Mouse (Mus musculus): ENCODE data around the gene Tceal5. TPM values are rescaled to one million over a fixed set of nuclear protein-coding genes. Genes with fewer than 3 reads are reported as not detected.
"Not testable (repeated sequence)": the region's sequence is repeated elsewhere in the genome, so short reads cannot be mapped to it uniquely, and the experiment has no call there.

Gene Tceal5
- polyA plus RNA-seq, 1 experiment from 2014 or later = 7.6 TPM

- Histone ChIP-seq H3K4me3 (peak within 1 kb of the TSS; percentile 44), H3K9ac (replicated peaks) (peak within 1 kb of the TSS; percentile 51; the same call in 1 of the 2 replicates), H3K4me2 (replicated peaks) (peak within 1 kb of the TSS; percentile 49)
- H3K4me1 ChIP-seq; H3K27me3 ChIP-seq; H3K9me3 ChIP-seq; H3K36me3 ChIP-seq; H3K27ac ChIP-seq (replicated peaks): not testable (repeated sequence)
- 39% methylated on average over 20 of the region's 67 CpGs for WGBS
- peak; percentile 92 for ATAC-seq (ENCODE audit: low FRiP score, low read depth)
These were observed 11.3 kb upstream of the Tceal5 start, which contains the start of the genes Tceal7 and Bex1 for GRCm38 (mm10) chrX:136214729-136215677. Tceal7 (plus strand) TSS chrX:136214779. Bex1 (minus strand) TSS chrX:136215513.

- no peaks in the 10 kb centered on the region for H3K27me3 ChIP-seq
- no peak overlapping the region for H3K4me2 ChIP-seq (replicated peaks)
- ATAC-seq (ENCODE audit: low FRiP score, low read depth) = no peak
- H3K9me3 ChIP-seq = no peaks in the 10 kb centered on the region
- no peaks in the 10 kb centered on the region for H3K4me1 ChIP-seq
- H3K9ac ChIP-seq (replicated peaks) = no peak overlapping the region
- H3K36me3 ChIP-seq = no peaks in the 10 kb centered on the region
- H3K4me3 ChIP-seq = no peak overlapping the region
- WGBS = 65% methylated on average over 2 of the region's 2 CpGs
- no peak overlapping the region for H3K27ac ChIP-seq (replicated peaks)
These were observed 9.7 kb upstream of the Tceal5 start for GRCm38 (mm10) chrX:136213396-136213795.

DNA sequence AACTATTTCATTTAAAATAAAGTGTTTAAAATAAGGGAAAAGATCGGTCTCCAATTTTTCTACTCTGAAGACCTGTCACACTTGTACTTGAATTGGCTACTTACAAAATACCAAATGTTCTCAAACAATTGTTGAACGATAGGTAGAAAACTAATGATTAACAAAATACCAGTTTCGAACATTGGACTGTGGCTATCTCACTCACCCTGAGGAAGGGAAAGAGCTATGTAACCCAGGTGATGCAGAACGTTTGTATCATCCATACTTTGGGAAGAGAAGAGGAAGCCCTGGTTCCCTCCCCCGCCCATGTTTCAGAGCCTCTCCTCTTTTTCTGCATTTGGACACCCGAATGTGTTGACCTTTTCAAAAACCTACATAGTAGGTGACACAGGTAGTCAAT lies 730 bp upstream of the Tceal5 start:
- no peaks in the 10 kb centered on the region for H3K4me1 ChIP-seq
- no peaks in the 10 kb centered on the region for H3K9me3 ChIP-seq
- no peaks in the 10 kb centered on the region for H3K36me3 ChIP-seq
- no peak overlapping the region for H3K4me2 ChIP-seq (replicated peaks)
- no peak overlapping the region for H3K9ac ChIP-seq (replicated peaks)
- peaks cover 10% of the 10 kb centered on the region for H3K27me3 ChIP-seq
- H3K27ac ChIP-seq (replicated peaks) = no peak overlapping the region
- ATAC-seq (ENCODE audit: low FRiP score, low read depth) = no peak
- 85% methylated on average over 6 of the region's 6 CpGs for WGBS
- no peak overlapping the region for H3K4me3 ChIP-seq

DNA sequence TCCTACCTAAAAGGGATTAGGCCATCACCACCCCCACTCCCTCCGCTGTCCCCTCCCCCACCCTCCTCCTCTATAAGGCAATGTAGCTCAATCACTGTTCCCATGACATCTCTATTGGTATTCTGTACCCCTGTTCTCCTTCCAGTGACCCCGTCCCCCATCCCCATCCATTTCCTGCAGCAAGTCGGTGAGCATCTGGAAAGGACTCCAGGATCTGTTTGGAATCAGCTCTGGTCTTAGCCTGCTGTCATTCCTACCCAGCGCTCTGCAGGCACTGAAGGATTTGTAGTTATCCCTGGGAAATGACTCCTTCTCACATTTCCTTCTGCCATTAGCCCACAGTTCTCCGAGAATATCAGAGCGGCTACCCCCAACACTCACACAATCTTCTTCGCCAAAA lies 419 bp downstream of the Tceal5 start:
- Histone ChIP-seq H3K27me3 (peaks cover 10% of the 10 kb centered on the region), H3K27ac (replicated peaks) (no peak overlapping the region), H3K36me3 (no peaks in the 10 kb centered on the region), H3K4me2 (replicated peaks) (peak overlapping the region; percentile 56), H3K4me1 (no peaks in the 10 kb centered on the region), H3K9me3 (no peaks in the 10 kb centered on the region), H3K4me3 (peak overlapping the region; percentile 49), H3K9ac (replicated peaks) (peak overlapping the region; percentile 49)
- 0 out of 2 replicates have a peak, but pooled peaks have one; percentile 19 for ATAC-seq (ENCODE audit: low FRiP score, low read depth)
- 22% methylated on average over 7 of the region's 7 CpGs for WGBS

DNA sequence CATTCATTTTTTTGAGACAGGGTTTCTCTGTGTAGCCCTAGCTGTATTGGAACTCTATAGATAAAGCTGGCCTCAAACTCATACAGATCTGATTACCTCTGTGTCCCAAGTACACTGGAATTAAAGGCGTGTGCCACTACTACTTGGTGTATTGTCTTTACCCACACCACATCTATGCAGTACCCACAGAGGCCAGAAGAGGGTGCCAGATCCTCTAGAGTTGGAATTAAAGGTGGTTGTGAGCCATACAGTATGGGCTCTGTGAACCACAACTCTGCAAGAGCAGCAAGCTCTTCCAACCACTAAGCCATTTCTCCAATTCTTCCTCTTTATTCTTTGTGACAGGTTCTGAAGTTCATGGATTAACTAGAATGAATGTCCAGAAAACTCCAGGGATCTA lies 6.8 kb downstream of the Tceal5 start:
- no peak overlapping the region for H3K27ac ChIP-seq (replicated peaks)
- H3K4me3 ChIP-seq = no peak overlapping the region
- no peak for ATAC-seq (ENCODE audit: low FRiP score, low read depth)
- 47% methylated on average over 1 of the region's 1 CpGs for WGBS
- 0 out of 2 replicates have a peak, but pooled peaks cover 6% of the 10 kb centered on the region for H3K27me3 ChIP-seq
- H3K9ac ChIP-seq (replicated peaks) = no peak overlapping the region
- H3K9me3 ChIP-seq = no peaks in the 10 kb centered on the region
- no peaks in the 10 kb centered on the region for H3K36me3 ChIP-seq
- no peak overlapping the region for H3K4me2 ChIP-seq (replicated peaks)
- no peaks in the 10 kb centered on the region for H3K4me1 ChIP-seq

DNA sequence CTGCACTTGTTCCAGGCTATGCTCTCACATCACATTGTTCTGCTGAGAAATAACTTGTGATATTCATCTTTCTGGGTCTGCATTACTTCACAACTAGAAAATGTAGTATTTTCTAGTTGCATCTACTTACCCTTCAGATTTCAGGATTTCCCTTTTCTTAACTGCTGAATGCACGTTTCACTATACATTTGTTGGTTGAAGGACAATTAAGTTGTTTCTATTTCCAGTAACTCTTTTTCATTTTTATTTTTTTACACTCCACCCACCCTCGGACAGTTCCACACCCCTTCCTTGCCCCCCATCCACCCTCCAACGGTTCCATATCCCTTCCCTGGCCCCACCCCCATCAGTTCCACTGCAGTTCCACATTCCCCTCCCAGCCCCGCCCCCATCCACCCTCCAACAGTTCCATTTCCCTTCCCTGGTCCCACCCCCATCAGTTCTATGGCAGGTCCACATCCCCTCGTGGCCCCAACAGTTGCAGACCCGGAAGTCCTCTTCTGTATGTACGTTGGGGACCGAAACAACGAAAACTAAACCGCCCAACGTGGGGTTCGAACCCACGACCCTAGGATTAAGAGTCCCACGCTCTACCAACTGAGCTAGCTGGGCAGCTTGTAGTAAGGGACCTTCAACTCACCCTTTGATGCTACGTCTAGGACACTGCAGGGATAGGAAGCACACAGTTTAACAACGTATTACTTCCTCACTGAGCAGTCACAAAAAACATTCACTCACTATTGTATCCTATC lies 8.3 kb downstream of the Tceal5 start:
- no peak overlapping the region for H3K4me3 ChIP-seq
- H3K9me3 ChIP-seq = no peaks in the 10 kb centered on the region
- no peak overlapping the region for H3K9ac ChIP-seq (replicated peaks)
- H3K27ac ChIP-seq (replicated peaks) = no peak overlapping the region
- no peaks in the 10 kb centered on the region for H3K4me1 ChIP-seq
- no peak overlapping the region for H3K4me2 ChIP-seq (replicated peaks)
- 0 out of 2 replicates have a peak, but pooled peaks cover 6% of the 10 kb centered on the region for H3K27me3 ChIP-seq
- ATAC-seq (ENCODE audit: low FRiP score, low read depth) = no peak
- 79% methylated on average over 16 of the region's 16 CpGs for WGBS
- no peaks in the 10 kb centered on the region for H3K36me3 ChIP-seq

DNA sequence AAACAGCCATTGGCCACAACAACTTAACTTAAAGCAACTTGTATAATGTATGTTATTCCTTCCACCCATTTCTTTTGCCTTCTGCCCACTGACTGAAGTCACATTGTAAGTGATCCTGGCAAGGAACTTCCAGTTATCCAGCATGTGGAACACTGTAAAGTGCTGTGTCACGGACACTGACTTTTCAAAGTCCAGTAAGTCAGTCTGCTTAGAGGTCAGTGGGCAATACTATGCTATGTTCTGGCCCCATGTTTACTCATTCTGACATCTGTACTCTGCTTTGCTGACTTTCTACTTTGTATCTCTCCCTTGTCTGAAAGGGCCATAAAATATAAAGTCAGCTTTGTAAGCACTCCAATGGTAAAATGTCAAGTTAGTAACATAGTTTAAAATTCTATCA lies 20.6 kb downstream of the Tceal5 start:
- Histone ChIP-seq H3K9ac (replicated peaks) (no peak overlapping the region), H3K4me1 (no peaks in the 10 kb centered on the region), H3K36me3 (no peaks in the 10 kb centered on the region), H3K4me3 (no peak overlapping the region), H3K9me3 (no peaks in the 10 kb centered on the region), H3K27ac (replicated peaks) (no peak overlapping the region), H3K27me3 (peaks cover 4% of the 10 kb centered on the region; the same call in 1 of the 2 replicates), H3K4me2 (replicated peaks) (no peak overlapping the region)
- ATAC-seq (ENCODE audit: low FRiP score, low read depth) = no peak
- WGBS = 88% methylated on average over 1 of the region's 1 CpGs

DNA sequence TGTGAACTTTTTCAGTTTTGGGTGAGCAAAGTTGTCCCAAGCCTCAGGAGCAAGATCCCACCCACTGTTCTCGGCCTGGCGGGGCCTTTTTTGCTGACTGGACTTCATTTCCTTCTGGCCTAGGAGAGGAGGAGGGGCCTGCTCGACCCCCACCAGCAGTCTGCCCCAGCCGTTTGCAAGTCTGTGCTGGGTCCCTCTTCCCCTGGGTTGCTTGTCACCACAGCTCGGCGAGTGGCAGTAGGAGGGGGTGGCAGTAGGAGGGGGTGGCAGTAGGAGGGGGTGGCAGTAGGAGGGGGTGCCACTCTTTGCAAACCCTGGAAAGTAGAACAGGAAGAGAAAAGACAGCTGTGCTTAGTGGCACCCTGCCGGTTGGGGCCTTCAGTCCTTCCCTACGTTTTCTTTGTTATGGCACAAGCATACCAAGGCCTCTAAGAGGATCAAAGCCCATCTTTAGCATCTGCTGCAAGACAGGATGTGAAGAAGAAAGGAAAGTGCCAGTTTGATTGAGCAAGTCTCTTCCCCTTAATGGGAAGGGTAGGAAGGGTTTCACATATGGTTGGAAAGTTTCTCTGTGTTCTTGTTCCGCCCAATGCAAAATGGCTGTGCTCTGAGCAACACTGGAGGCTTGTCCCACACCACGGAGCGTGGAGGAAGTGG lies 22.7 kb downstream of the Tceal5 start:
- Histone ChIP-seq H3K4me1 (no peaks in the 10 kb centered on the region), H3K27me3 (peaks cover 4% of the 10 kb centered on the region; the same call in 1 of the 2 replicates), H3K4me2 (replicated peaks) (no peak overlapping the region), H3K9me3 (no peaks in the 10 kb centered on the region), H3K27ac (replicated peaks) (no peak overlapping the region), H3K4me3 (no peak overlapping the region), H3K36me3 (no peaks in the 10 kb centered on the region), H3K9ac (replicated peaks) (no peak overlapping the region)
- WGBS = 25% methylated on average over 11 of the region's 11 CpGs
- ATAC-seq (ENCODE audit: low FRiP score, low read depth) = peak; percentile 56

GRCm38 (mm10) chrX:136172786-136173185 lies 30.9 kb downstream of the Tceal5 start:
- H3K27me3 ChIP-seq = no peaks in the 10 kb centered on the region; the same call in 1 of the 2 replicates
- H3K4me2 ChIP-seq (replicated peaks) = peak overlapping the region; percentile 45
- no peak for ATAC-seq (ENCODE audit: low FRiP score, low read depth)
- peak overlapping the region; percentile 54 for H3K4me3 ChIP-seq
- peak overlapping the region; percentile 47; the same call in 1 of the 2 replicates for H3K9ac ChIP-seq (replicated peaks)
- no peaks in the 10 kb centered on the region for H3K9me3 ChIP-seq
- H3K4me1 ChIP-seq = 0 out of 2 replicates have a peak, but pooled peaks cover 2% of the 10 kb centered on the region
- no peaks in the 10 kb centered on the region for H3K36me3 ChIP-seq
- peak overlapping the region; percentile 77; the same call in 1 of the 2 replicates for H3K27ac ChIP-seq (replicated peaks)
- 39% methylated on average over 10 of the region's 10 CpGs for WGBS

DNA sequence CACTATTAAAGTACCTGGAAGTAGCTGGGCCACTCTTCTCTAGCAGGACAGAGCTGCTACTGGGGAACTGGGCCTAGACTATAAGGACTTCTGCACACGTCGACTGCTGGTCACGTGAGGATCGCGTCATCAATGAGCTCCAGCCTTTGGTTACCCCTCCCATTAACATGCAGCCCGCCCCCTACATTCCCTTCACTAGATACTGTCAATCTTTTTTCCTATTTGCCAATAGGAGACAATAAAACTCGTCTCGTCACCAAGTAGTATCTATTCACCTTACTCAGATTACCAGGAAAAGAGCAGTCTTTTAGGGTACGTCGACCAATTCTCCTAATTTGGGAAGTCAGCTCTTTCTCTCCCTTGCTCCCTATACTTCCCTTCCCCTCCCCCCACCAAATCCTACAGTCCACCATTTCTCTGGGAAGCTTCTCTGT lies 31.5 kb downstream of the Tceal5 start, which contains the start of gene Tceal8:
Gene Tceal8 (minus strand): TSS at position 225 of the 434 bp plus-strand sequence.
- 23% methylated on average over 10 of the region's 10 CpGs for WGBS
- Histone ChIP-seq H3K9ac (replicated peaks) (peak within 1 kb of the TSS; percentile 65), H3K4me3 (peak within 1 kb of the TSS; percentile 54), H3K4me1 (0 out of 2 replicates have a peak, but pooled peaks cover 2% of the 10 kb centered on the region), H3K27ac (replicated peaks) (peak within 1 kb of the TSS; percentile 78), H3K27me3 (no peaks in the 10 kb centered on the region; the same call in 1 of the 2 replicates), H3K36me3 (no peaks in the 10 kb centered on the region), H3K4me2 (replicated peaks) (peak within 1 kb of the TSS; percentile 51), H3K9me3 (no peaks in the 10 kb centered on the region)
- ATAC-seq (ENCODE audit: low FRiP score, low read depth) = peak; percentile 95

All from midbrain, embryonic 12.5 days (tissue).